Mouse (Mus musculus): ENCODE data around the gene Hmgb4. TPM values are rescaled to one million over a fixed set of nuclear protein-coding genes. Genes with fewer than 3 reads are reported as not detected.

Gene Hmgb4
- polyA plus RNA-seq, 1 experiment = not detected

GRCm38 (mm10) chr4:128241075-128241853, 19.5 kb downstream of the Hmgb4 start:
- Histone ChIP-seq H3K27ac (ENCODE audit: insufficient read depth, low read depth, low read length) (no peak overlapping the region), H3K4me3 (ENCODE audit: insufficient read depth, low read depth, low read length) (no peak overlapping the region), H3K4me1 (ENCODE audit: control insufficient read depth, insufficient read depth, low read length) (peaks cover 6% of the 10 kb centered on the region)
- 56% methylated on average over 19 of the region's 19 CpGs for WGBS
- no peak for TF ChIP-seq CTCF (IDR thresholded peaks at IDR 0.05; ENCODE audit: insufficient read depth, low read depth, low read length)
- TF ChIP-seq POLR2A (IDR thresholded peaks at IDR 0.05; ENCODE audit: insufficient read depth, low read depth, low read length) = no peak

- Histone ChIP-seq H3K4me1 (ENCODE audit: control insufficient read depth, insufficient read depth, low read length) (peaks cover 12% of the 10 kb centered on the region), H3K27ac (ENCODE audit: insufficient read depth, low read depth, low read length) (no peak overlapping the region), H3K4me3 (ENCODE audit: insufficient read depth, low read depth, low read length) (no peak overlapping the region)
- 36% methylated on average over 1 of the region's 1 CpGs for WGBS
- no peak for TF ChIP-seq POLR2A (IDR thresholded peaks at IDR 0.05; ENCODE audit: insufficient read depth, low read depth, low read length)
- TF ChIP-seq CTCF (IDR thresholded peaks at IDR 0.05; ENCODE audit: insufficient read depth, low read depth, low read length) = no peak
Observed at GRCm38 (mm10) chr4:128239113-128239512, 21.6 kb downstream of the Hmgb4 start.

GRCm38 (mm10) chr4:128233458-128233857, 27.3 kb downstream of the Hmgb4 start:
- Histone ChIP-seq H3K27ac (ENCODE audit: insufficient read depth, low read depth, low read length) (no peak overlapping the region), H3K4me1 (ENCODE audit: control insufficient read depth, insufficient read depth, low read length) (peaks cover 23% of the 10 kb centered on the region), H3K4me3 (ENCODE audit: insufficient read depth, low read depth, low read length) (no peak overlapping the region)
- no peak for TF ChIP-seq POLR2A (IDR thresholded peaks at IDR 0.05; ENCODE audit: insufficient read depth, low read depth, low read length)
- TF ChIP-seq CTCF (IDR thresholded peaks at IDR 0.05; ENCODE audit: insufficient read depth, low read depth, low read length) = no peak
- WGBS = 38% methylated on average over 13 of the region's 13 CpGs

GRCm38 (mm10) chr4:128227377-128228316, 33.1 kb downstream of the Hmgb4 start:
- Histone ChIP-seq H3K4me1 (ENCODE audit: control insufficient read depth, insufficient read depth, low read length) (peaks cover 10% of the 10 kb centered on the region), H3K4me3 (ENCODE audit: insufficient read depth, low read depth, low read length) (no peak overlapping the region), H3K27ac (ENCODE audit: insufficient read depth, low read depth, low read length) (no peak overlapping the region)
- TF ChIP-seq CTCF (IDR thresholded peaks at IDR 0.05; ENCODE audit: insufficient read depth, low read depth, low read length) (no peak), POLR2A (IDR thresholded peaks at IDR 0.05; ENCODE audit: insufficient read depth, low read depth, low read length) (no peak)
- 45% methylated on average over 13 of the region's 13 CpGs for WGBS

- Histone ChIP-seq H3K27ac (ENCODE audit: insufficient read depth, low read depth, low read length) (no peak overlapping the region), H3K4me1 (ENCODE audit: control insufficient read depth, insufficient read depth, low read length) (peaks cover 10% of the 10 kb centered on the region), H3K4me3 (ENCODE audit: insufficient read depth, low read depth, low read length) (no peak overlapping the region)
- WGBS = 77% methylated on average over 6 of the region's 6 CpGs
- TF ChIP-seq POLR2A (IDR thresholded peaks at IDR 0.05; ENCODE audit: insufficient read depth, low read depth, low read length) (no peak), CTCF (IDR thresholded peaks at IDR 0.05; ENCODE audit: insufficient read depth, low read depth, low read length) (no peak)
Observed at GRCm38 (mm10) chr4:128224453-128224852, 36.3 kb downstream of the Hmgb4 start.

- no peak overlapping the region for H3K4me3 ChIP-seq (ENCODE audit: insufficient read depth, low read depth, low read length)
- WGBS = 65% methylated on average over 13 of the region's 13 CpGs
Observed at GRCm38 (mm10) chr4:128217991-128218595, 42.7 kb downstream of the Hmgb4 start.

More at GRCm38 (mm10) chr4:128217991-128218595, 42.7 kb downstream of the Hmgb4 start:
- TF ChIP-seq CTCF (IDR thresholded peaks at IDR 0.05; ENCODE audit: insufficient read depth, low read depth, low read length) (no peak), POLR2A (IDR thresholded peaks at IDR 0.05; ENCODE audit: insufficient read depth, low read depth, low read length) (no peak)
- Histone ChIP-seq H3K4me1 (ENCODE audit: control insufficient read depth, insufficient read depth, low read length) (peaks cover 6% of the 10 kb centered on the region), H3K27ac (ENCODE audit: insufficient read depth, low read depth, low read length) (no peak overlapping the region)

Data from olfactory bulb, adult 2 months (tissue).